ENCODE assay signal across 8 mouse cellular contexts in the genomic region with DNA sequence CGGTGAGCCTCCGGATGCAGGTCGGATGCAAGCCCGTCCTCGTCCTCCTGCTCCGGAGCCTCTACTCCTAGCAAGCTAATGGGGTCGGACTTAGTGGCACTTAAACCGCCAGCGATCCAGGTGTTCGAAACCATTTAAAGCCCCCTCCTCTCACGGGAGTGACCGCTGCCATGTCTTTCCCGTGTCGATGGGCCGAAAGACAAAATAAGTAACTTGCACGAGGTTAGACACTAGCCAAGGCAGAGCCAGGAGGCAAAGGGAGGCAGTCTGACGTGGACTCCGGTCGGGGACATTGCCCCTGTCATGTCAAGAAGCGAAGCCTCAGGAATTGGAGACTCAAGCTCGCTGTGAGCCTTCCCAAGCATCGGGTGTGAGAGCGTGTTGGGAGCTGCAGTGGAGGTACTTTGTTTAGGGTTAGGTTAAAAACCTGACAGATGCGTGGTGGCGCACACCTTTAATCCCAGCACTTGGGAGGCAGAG. TPM values are rescaled to one million over a fixed set of nuclear protein-coding genes. Genes with fewer than 3 reads are reported as not detected.
A peak's percentile ranks its signal among the peaks of the same experiment; 100 is the strongest.
DNase-seq lines count a peak whose midpoint lies in the region; ATAC-seq and TF ChIP-seq lines count a peak whose summit lies in the region.

No protein-coding gene starts in this region.

- H3K27me3 ChIP-seq in spleen, adult 2 months (ENCODE audit: control insufficient read depth, insufficient read depth, low read length), result no peaks in the 10 kb centered on the region
- H3K27me3 ChIP-seq in limb, embryonic 12.5 days, result no peaks in the 10 kb centered on the region
- no peaks in the 10 kb centered on the region for H3K27me3 ChIP-seq in stomach, embryonic 14.5 days (ENCODE audit: control insufficient read depth, insufficient read depth, low read length)

- no peak for DNase-seq in cerebellum, adult 8-10 months
- DNase-seq in spleen, adult 2 months (ENCODE audit: low read depth in 1 of 2, low spot score in 2 of 2), result no peak
- DNase-seq in spleen, adult 12 weeks (ENCODE audit: low spot score), result no peak
- no peak for DNase-seq in frontal cortex, postnatal 25 days (ENCODE audit: low spot score in 2 of 2)
- no peak for DNase-seq in T-cell, adult 2 months (ENCODE audit: low spot score)

- 1% methylated on average over 25 of the region's 25 CpGs for WGBS in spleen, adult 2 months
- WGBS in limb, embryonic 12.5 days, result 5% methylated on average over 25 of the region's 25 CpGs
- 3% methylated on average over 25 of the region's 25 CpGs for WGBS in stomach, embryonic 14.5 days

- no peaks in the 10 kb centered on the region for H3K9me3 ChIP-seq in limb, embryonic 12.5 days
- H3K9me3 ChIP-seq in stomach, embryonic 14.5 days (ENCODE audit: control insufficient read depth, low read depth, low read length), result no peaks in the 10 kb centered on the region

- H3K4me1 ChIP-seq in spleen, adult 2 months (ENCODE audit: control insufficient read depth, insufficient read depth, insufficient read length), result peaks cover 6% of the 10 kb centered on the region; the same call in 1 of the 2 replicates
- peaks cover 13% of the 10 kb centered on the region for H3K4me1 ChIP-seq in limb, embryonic 12.5 days (replicated peaks)
- H3K4me1 ChIP-seq in stomach, embryonic 14.5 days (ENCODE audit: control insufficient read depth, insufficient read depth, low read length), result peaks cover 8% of the 10 kb centered on the region; the same call in 1 of the 2 replicates

- peak overlapping the region; percentile 95 for H3K4me3 ChIP-seq in spleen, adult 2 months (ENCODE audit: extremely low read depth, insufficient read depth, insufficient read length)
- H3K4me3 ChIP-seq in limb, embryonic 12.5 days (replicated peaks), result peak overlapping the region; percentile 100
- H3K4me3 ChIP-seq in stomach, embryonic 14.5 days (ENCODE audit: low read depth, low read length), result peak overlapping the region; percentile 100

- peak; percentile 22; the same call in 1 of the 2 replicates for ATAC-seq in cerebellum, adult (ENCODE audit: insufficient number of reproducible peaks, low FRiP score, low TSS enrichment)
- ATAC-seq in limb, embryonic 12.5 days (ENCODE audit: insufficient number of reproducible peaks, insufficient read depth, low FRiP score, low TSS enrichment, low read depth), result no peak
- ATAC-seq in stomach, embryonic 14.5 days (ENCODE audit: insufficient number of reproducible peaks, insufficient read depth, low FRiP score, low read depth), result no peak

- H3K4me2 ChIP-seq in limb, embryonic 12.5 days, result peak overlapping the region; percentile 95
- peak overlapping the region; percentile 94 for H3K4me2 ChIP-seq in stomach, embryonic 14.5 days (replicated peaks; ENCODE audit: low read depth, low read length)

- no peak for TF ChIP-seq CTCF in spleen, adult 2 months (IDR thresholded peaks at IDR 0.05; ENCODE audit: extremely low read depth, insufficient read depth, insufficient read length, insufficient replicate concordance)

- no peak for TF ChIP-seq POLR2A in spleen, adult 2 months (IDR thresholded peaks at IDR 0.05; ENCODE audit: low read depth, low read length)

- peaks cover 6% of the 10 kb centered on the region for H3K36me3 ChIP-seq in spleen, adult 2 months (ENCODE audit: control insufficient read depth, insufficient read depth, low read length)
- peaks cover 40% of the 10 kb centered on the region for H3K36me3 ChIP-seq in limb, embryonic 12.5 days
- peaks cover 34% of the 10 kb centered on the region for H3K36me3 ChIP-seq in stomach, embryonic 14.5 days (ENCODE audit: control insufficient read depth, insufficient read depth, low read length)

- H3K9ac ChIP-seq in limb, embryonic 12.5 days (replicated peaks), result peak overlapping the region; percentile 88
- H3K9ac ChIP-seq in stomach, embryonic 14.5 days (replicated peaks; ENCODE audit: low read depth, low read length), result peak overlapping the region; percentile 92

- H3K27ac ChIP-seq in spleen, adult 2 months (ENCODE audit: insufficient read depth, low read length), result no peak overlapping the region
- peak overlapping the region; percentile 17; the same call in 1 of the 2 replicates for H3K27ac ChIP-seq in limb, embryonic 12.5 days
- H3K27ac ChIP-seq in stomach, embryonic 14.5 days (ENCODE audit: low read length), result 0 out of 2 replicates have a peak overlapping the region, but pooled peaks have one; percentile 4

RNA-seq across cellular contexts. Expression of gene Nol9, which starts 0.8 kb away (rescaled TPM):
- 22.8 and 28.1 TPM in 2 replicates for polyA plus RNA-seq in spleen, adult 2 months (2012; rRNA removed)
- polyA plus RNA-seq in limb, embryonic 12.5 days (2016; fragmentation: Nextera tagmentation; extraction: Ambion mirVana), result 45.2 and 46.3 TPM in 2 replicates
- 29.5 and 30.0 TPM in 2 replicates for polyA plus RNA-seq in stomach, embryonic 14.5 days (2014; fragmentation: Nextera tagmentation; extraction: Ambion mirVana)

RNA-seq across cellular contexts. Expression of gene Tas1r1, which starts 1.5 kb away (rescaled TPM):
- polyA plus RNA-seq in spleen, adult 2 months (2012; rRNA removed), result 0.14 and 0.15 TPM in 2 replicates
- polyA plus RNA-seq in limb, embryonic 12.5 days (2016; fragmentation: Nextera tagmentation; extraction: Ambion mirVana), result 0.91 and 1.1 TPM in 2 replicates
- 0.30 and 0.34 TPM in 2 replicates for polyA plus RNA-seq in stomach, embryonic 14.5 days (2014; fragmentation: Nextera tagmentation; extraction: Ambion mirVana)

RNA-seq across cellular contexts. Expression of gene Zbtb48, which starts 12.4 kb away (rescaled TPM):
- 18.9 and 21.3 TPM in 2 replicates for polyA plus RNA-seq in spleen, adult 2 months (2012; rRNA removed)
- 25.6 and 30.5 TPM in 2 replicates for polyA plus RNA-seq in limb, embryonic 12.5 days (2016; fragmentation: Nextera tagmentation; extraction: Ambion mirVana)
- 18.0 and 21.8 TPM in 2 replicates for polyA plus RNA-seq in stomach, embryonic 14.5 days (2014; fragmentation: Nextera tagmentation; extraction: Ambion mirVana)

RNA-seq across cellular contexts. Expression of gene Klhl21, which starts 31.3 kb away (rescaled TPM):
- polyA plus RNA-seq in spleen, adult 2 months (2012; rRNA removed), result 20.1 and 28.4 TPM in 2 replicates
- 16.9 and 18.3 TPM in 2 replicates for polyA plus RNA-seq in limb, embryonic 12.5 days (2016; fragmentation: Nextera tagmentation; extraction: Ambion mirVana)
- polyA plus RNA-seq in stomach, embryonic 14.5 days (2014; fragmentation: Nextera tagmentation; extraction: Ambion mirVana), result 5.8 and 7.3 TPM in 2 replicates

RNA-seq across cellular contexts. Expression of gene Plekhg5, which starts 32.4 kb away (rescaled TPM):
- 9.5 and 13.1 TPM in 2 replicates for polyA plus RNA-seq in spleen, adult 2 months (2012; rRNA removed)
- polyA plus RNA-seq in limb, embryonic 12.5 days (2016; fragmentation: Nextera tagmentation; extraction: Ambion mirVana), result 17.4 and 17.7 TPM in 2 replicates
- polyA plus RNA-seq in stomach, embryonic 14.5 days (2014; fragmentation: Nextera tagmentation; extraction: Ambion mirVana), result 10.4 and 11.5 TPM in 2 replicates
